8 mouse cellular contexts compared by ENCODE assay signal in the genomic region with DNA sequence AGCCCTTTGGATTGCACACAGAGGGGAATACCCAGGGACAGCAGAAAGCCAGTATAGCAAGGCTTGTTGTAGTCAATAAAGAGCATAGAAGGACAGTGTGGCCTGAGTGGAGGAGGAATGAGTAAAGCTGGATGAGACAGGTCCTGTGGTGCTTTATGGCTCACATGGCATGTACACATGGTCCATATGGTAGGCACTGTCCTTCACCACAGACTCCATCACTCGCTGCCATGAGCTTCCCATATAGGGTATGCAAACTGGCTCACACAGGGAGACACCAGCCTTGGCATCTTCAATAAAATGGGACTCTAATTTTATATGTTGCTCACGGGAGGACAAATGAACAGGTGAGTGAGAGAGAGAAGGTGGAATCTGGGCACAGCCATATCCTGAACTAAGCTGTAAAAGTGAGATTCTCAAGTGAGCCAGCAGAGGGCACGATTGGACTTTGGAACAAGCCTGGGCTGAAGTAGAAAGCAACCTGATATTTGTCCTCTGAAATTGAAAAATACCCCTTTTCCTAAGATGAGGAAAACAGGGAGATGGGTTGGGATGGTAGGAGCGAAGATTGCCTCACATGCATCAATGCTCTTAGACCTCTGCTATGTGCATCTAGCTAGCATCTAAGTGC. TPM values are rescaled to one million over a fixed set of nuclear protein-coding genes. Genes with fewer than 3 reads are reported as not detected.
A peak's percentile ranks its signal among the peaks of the same experiment; 100 is the strongest.
DNase-seq lines count a peak whose midpoint lies in the region; ATAC-seq and TF ChIP-seq lines count a peak whose summit lies in the region.
"Had no signal": no experiment of that assay in that cellular context is flagged by ENCODE, and none has a peak within 500 bp of the region (broad histone marks: within the 10 kb centered on the region; RNA-seq: fewer than 3 reads in every experiment).

No protein-coding gene starts in this region.

- H3K9me3 ChIP-seq in ES-E14 (ENCODE audit: control insufficient read depth, insufficient read depth, low read depth, low read length) = no peaks in the 10 kb centered on the region

- intact Hi-C loops in heart, postnatal 36 days (cut with DNase I) = loop anchor here (1.0 to 10.0 kb wide), 6 partner anchors 154 to 457 kb away; no protein-coding TSS in a partner anchor

- H3K4me1 ChIP-seq in ES-E14 (ENCODE audit: control insufficient read depth in 2 of 2, insufficient read depth in 2 of 2, low read length in 2 of 2, poor library complexity in 1 of 2) = no peaks in the 10 kb centered on the region

- H3K27ac ChIP-seq in ES-E14 (ENCODE audit: insufficient read depth, low read depth, low read length, poor library complexity, severe bottlenecking) = no peak overlapping the region

- no peak overlapping the region for H3K4me3 ChIP-seq in ES-E14 (ENCODE audit: insufficient read depth in 1 of 2, low read depth in 1 of 2, low read length in 2 of 2, poor library complexity in 1 of 2, severe bottlenecking in 1 of 2)

- ATAC-seq in megakaryocyte, adult 5-6 weeks (ENCODE audit: poor library complexity, severe bottlenecking) = peak; percentile 65

- DNase-seq in ES-E14 (ENCODE audit: low read depth, low spot score) = peak; percentile 40
- peak; percentile 52 to 87 for DNase-seq in adrenal gland, adult (ENCODE audit: inconsistent age in 2 of 2, low spot score in 1 of 2)
- DNase-seq in embryo, embryonic 10.5 days (ENCODE audit: low spot score) = peak; percentile 78
- DNase-seq in heart, postnatal 36 days = peak; percentile 66 to 73
- DNase-seq in layer of hippocampus, adult 9-11 months = peak; percentile 43
- DNase-seq in right cerebral cortex, postnatal 25 days = peak; percentile 67

- in situ Hi-C loops in ES-E14 (cut with MboI; ENCODE audit: low sequenced_read_pairs in 2 of 2, unreplicated experiment in 2 of 2) = loop anchor here (10.0 to 25.0 kb wide), 3 partner anchors 276 to 458 kb away; no protein-coding TSS in a partner anchor

- H3K36me3 ChIP-seq in ES-E14 (ENCODE audit: control insufficient read depth, insufficient read depth, low read length, poor library complexity, severe bottlenecking) = no peaks in the 10 kb centered on the region

- no peak overlapping the region for H3K9ac ChIP-seq in ES-E14 (ENCODE audit: insufficient read depth, low read depth, low read length, poor library complexity, severe bottlenecking)

TF ChIP-seq in ES-E14, 5 proteins besides CTCF, POLR2A, EP300 and RAD21:
- TF ChIP-seq ZC3H11A (IDR thresholded peaks at IDR 0.05; ENCODE audit: borderline replicate concordance, low read depth, low read length) (peak; percentile 97), HCFC1 (IDR thresholded peaks at IDR 0.05; ENCODE audit: borderline replicate concordance, insufficient read depth, low read length) (no peak), MAFK (IDR thresholded peaks at IDR 0.05; ENCODE audit: insufficient read depth, low read depth, low read length) (no peak), ZNF384 (IDR thresholded peaks at IDR 0.05; ENCODE audit: low read depth, low read length) (no peak), CHD2 (IDR thresholded peaks at IDR 0.05; ENCODE audit: low read depth, low read length) (no peak)

RNA-seq across cellular contexts. Expression of a gene that starts 41.9 kb away (rescaled TPM):
- total RNA-seq in ES-E14 (2012; rRNA removed) = 495 and 1,395 TPM in 2 replicates
- not detected for total RNA-seq in heart, postnatal 36 days (2021)
- total RNA-seq in megakaryocyte, adult 5-6 weeks (2015) = not detected in 2 replicates
- not detected in 2 replicates for total RNA-seq in megakaryocyte, adult 5-6 weeks (2017)
- total RNA-seq: neutrophil, adult 5-6 weeks had no signal

Comparison
In these comparisons a context has a peak if more than half of its experiments do, and no peak if none do; other contexts are left out.
1. RNA of a gene that starts 41.9 kb away (total RNA-seq): 495 to 1,395 TPM in ES-E14; not detected in heart, postnatal 36 days and not detected in megakaryocyte, adult 5-6 weeks; every median in the first group is over 100 times any median in the second.
2. Peak in every context shown above with its lines, with median percentiles within 50 percentile points of each other: DNase-seq.